In genomic region chr10:7954627-7954988, GRCm38 (mm10) we compare ENCODE assay signal across 8 mouse cellular contexts. TPM values are rescaled to one million over a fixed set of nuclear protein-coding genes. Genes with fewer than 3 reads are reported as not detected.
DNase-seq lines count a peak whose midpoint lies in the region; ATAC-seq and TF ChIP-seq lines count a peak whose summit lies in the region.

No protein-coding gene starts in this region.

- H3K4me1 ChIP-seq in heart, embryonic 13.5 days, result peaks cover 56% of the 10 kb centered on the region
- H3K4me1 ChIP-seq in ES-E14 (ENCODE audit: control insufficient read depth in 2 of 2, insufficient read depth in 2 of 2, low read length in 2 of 2, poor library complexity in 1 of 2), result peaks cover 0 to 2% of the 10 kb centered on the region in 2 experiments; a peak in 1 of 4 replicates
- H3K4me1 ChIP-seq in embryonic facial prominence, embryonic 15.5 days, result peaks cover 17% of the 10 kb centered on the region
- peaks cover 12% of the 10 kb centered on the region for H3K4me1 ChIP-seq in limb, embryonic 14.5 days (ENCODE audit: control insufficient read depth, insufficient read depth, low read length)
- H3K4me1 ChIP-seq in stomach, embryonic 15.5 days, result peaks cover 8% of the 10 kb centered on the region; the same call in 1 of the 2 replicates

- H3K27me3 ChIP-seq in heart, embryonic 13.5 days (replicated peaks), result no peaks in the 10 kb centered on the region
- no peaks in the 10 kb centered on the region for H3K27me3 ChIP-seq in embryonic facial prominence, embryonic 15.5 days
- no peaks in the 10 kb centered on the region for H3K27me3 ChIP-seq in limb, embryonic 14.5 days (ENCODE audit: control insufficient read depth, insufficient read depth, low read length)
- H3K27me3 ChIP-seq in stomach, embryonic 15.5 days (replicated peaks), result no peaks in the 10 kb centered on the region

- H3K9me3 ChIP-seq in heart, embryonic 13.5 days, result no peaks in the 10 kb centered on the region
- H3K9me3 ChIP-seq in ES-E14 (ENCODE audit: control insufficient read depth, insufficient read depth, low read depth, low read length), result no peaks in the 10 kb centered on the region
- H3K9me3 ChIP-seq in embryonic facial prominence, embryonic 15.5 days (replicated peaks), result no peaks in the 10 kb centered on the region
- no peaks in the 10 kb centered on the region for H3K9me3 ChIP-seq in limb, embryonic 14.5 days (ENCODE audit: control insufficient read depth, low read length)
- no peaks in the 10 kb centered on the region for H3K9me3 ChIP-seq in stomach, embryonic 15.5 days

- ATAC-seq in heart, embryonic 13.5 days (ENCODE audit: extremely low read depth, insufficient number of reproducible peaks, low FRiP score, low TSS enrichment), result no peak
- ATAC-seq in embryonic facial prominence, embryonic 15.5 days (ENCODE audit: insufficient number of reproducible peaks, low FRiP score, low TSS enrichment, low read depth), result no peak
- ATAC-seq in limb, embryonic 14.5 days (ENCODE audit: low FRiP score, low read depth), result no peak
- ATAC-seq in stomach, embryonic 15.5 days (ENCODE audit: insufficient read depth, low FRiP score, low read depth), result no peak

- H3K4me2 ChIP-seq in heart, embryonic 13.5 days, result peak overlapping the region; percentile 74
- peak overlapping the region; percentile 54 for H3K4me2 ChIP-seq in embryonic facial prominence, embryonic 15.5 days (replicated peaks)
- peak overlapping the region; percentile 82 for H3K4me2 ChIP-seq in limb, embryonic 14.5 days (replicated peaks; ENCODE audit: low read depth, low read length, severe bottlenecking)
- H3K4me2 ChIP-seq in stomach, embryonic 15.5 days, result peak overlapping the region; percentile 80

- 3% methylated on average over 5 of the region's 5 CpGs for WGBS in heart, embryonic 13.5 days
- 3% methylated on average over 5 of the region's 5 CpGs for WGBS in embryonic facial prominence, embryonic 15.5 days
- 5% methylated on average over 5 of the region's 5 CpGs for WGBS in limb, embryonic 14.5 days
- 2% methylated on average over 5 of the region's 5 CpGs for WGBS in stomach, embryonic 15.5 days

- no peak for TF ChIP-seq POLR2A in limb, embryonic 14.5 days (IDR thresholded peaks at IDR 0.05; ENCODE audit: borderline replicate concordance, extremely low read depth, insufficient read depth, insufficient read length)

- in situ Hi-C loops in ES-E14 (cut with MboI; ENCODE audit: low sequenced_read_pairs in 2 of 2, unreplicated experiment in 2 of 2), result no loop called here

- peak overlapping the region; percentile 100 for H3K9ac ChIP-seq in heart, embryonic 13.5 days
- no peak overlapping the region; the same call in 1 of the 2 replicates for H3K9ac ChIP-seq in ES-E14 (ENCODE audit: insufficient read depth, low read depth, low read length, poor library complexity, severe bottlenecking)
- peak overlapping the region; percentile 93 for H3K9ac ChIP-seq in embryonic facial prominence, embryonic 15.5 days
- peak overlapping the region; percentile 99 for H3K9ac ChIP-seq in limb, embryonic 14.5 days (ENCODE audit: low read depth, low read length, severe bottlenecking)
- H3K9ac ChIP-seq in stomach, embryonic 15.5 days, result peak overlapping the region; percentile 95; the same call in 1 of the 2 replicates

- intact Hi-C loops in heart, postnatal 36 days (cut with DNase I), result loop anchor here (2.0 kb wide), 1 partner anchor 44 kb away; no protein-coding TSS in a partner anchor

- DNase-seq in heart, postnatal 36 days, result no peak
- DNase-seq in ES-E14 (ENCODE audit: low read depth, low spot score), result peak; percentile 4
- no peak for DNase-seq in limb, embryonic 14.5 days (ENCODE audit: low spot score)
- DNase-seq in left cerebral cortex, adult 18-20 months (ENCODE audit: low spot score in 2 of 2), result no peak
- DNase-seq in cerebellum, adult 8-10 months, result no peak

- H3K36me3 ChIP-seq in heart, embryonic 13.5 days, result peaks cover 5% of the 10 kb centered on the region
- no peaks in the 10 kb centered on the region for H3K36me3 ChIP-seq in ES-E14 (ENCODE audit: control insufficient read depth, insufficient read depth, low read length, poor library complexity, severe bottlenecking)
- H3K36me3 ChIP-seq in embryonic facial prominence, embryonic 15.5 days, result no peaks in the 10 kb centered on the region
- no peaks in the 10 kb centered on the region for H3K36me3 ChIP-seq in limb, embryonic 14.5 days (ENCODE audit: control insufficient read depth, insufficient read depth, low read length)
- H3K36me3 ChIP-seq in stomach, embryonic 15.5 days, result no peaks in the 10 kb centered on the region

- H3K4me3 ChIP-seq in heart, embryonic 13.5 days, result peak overlapping the region; percentile 95
- H3K4me3 ChIP-seq in ES-E14 (ENCODE audit: insufficient read depth in 1 of 2, low read depth in 1 of 2, low read length in 2 of 2, poor library complexity in 1 of 2, severe bottlenecking in 1 of 2), result peak overlapping the region; percentile 83 to 100; a peak in 3 of 4 replicates
- H3K4me3 ChIP-seq in embryonic facial prominence, embryonic 15.5 days (replicated peaks), result peak overlapping the region; percentile 89
- peak overlapping the region; percentile 93 for H3K4me3 ChIP-seq in limb, embryonic 14.5 days (replicated peaks; ENCODE audit: low read length)
- H3K4me3 ChIP-seq in stomach, embryonic 15.5 days (replicated peaks), result peak overlapping the region; percentile 93

- H3K27ac ChIP-seq in heart, embryonic 13.5 days (replicated peaks), result peak overlapping the region; percentile 99
- no peak overlapping the region; the same call in 1 of the 2 replicates for H3K27ac ChIP-seq in ES-E14 (ENCODE audit: insufficient read depth, low read depth, low read length, poor library complexity, severe bottlenecking)
- peak overlapping the region; percentile 97 for H3K27ac ChIP-seq in embryonic facial prominence, embryonic 15.5 days (replicated peaks)
- peak overlapping the region; percentile 99 for H3K27ac ChIP-seq in limb, embryonic 14.5 days (replicated peaks; ENCODE audit: low read depth, low read length)
- peak overlapping the region; percentile 99 for H3K27ac ChIP-seq in stomach, embryonic 15.5 days

TF ChIP-seq in ES-E14, 5 proteins besides CTCF, POLR2A, EP300 and RAD21:
- TF ChIP-seq ZNF384 (IDR thresholded peaks at IDR 0.05; ENCODE audit: low read depth, low read length), result no peak
- no peak for TF ChIP-seq MAFK (IDR thresholded peaks at IDR 0.05; ENCODE audit: insufficient read depth, low read depth, low read length)
- TF ChIP-seq CHD2 (IDR thresholded peaks at IDR 0.05; ENCODE audit: low read depth, low read length), result no peak
- no peak for TF ChIP-seq ZC3H11A (IDR thresholded peaks at IDR 0.05; ENCODE audit: borderline replicate concordance, low read depth, low read length)
- no peak for TF ChIP-seq HCFC1 (IDR thresholded peaks at IDR 0.05; ENCODE audit: borderline replicate concordance, insufficient read depth, low read length)

RNA-seq across cellular contexts. Expression of gene Tab2, which starts 1.4 kb away (rescaled TPM):
- 17.1 and 17.2 TPM in 2 replicates for polyA plus RNA-seq in heart, embryonic 13.5 days (2015; fragmentation: Nextera tagmentation; extraction: Ambion mirVana)
- total RNA-seq in heart, postnatal 36 days (2021), result 10 to 100 TPM; 43.3 to 45.7 TPM
- total RNA-seq in ES-E14 (2012; rRNA removed), result 47.0 and 48.4 TPM in 2 replicates
- 20.7 and 23.2 TPM in 2 replicates for polyA plus RNA-seq in embryonic facial prominence, embryonic 15.5 days (2015; fragmentation: Nextera tagmentation; extraction: Ambion mirVana)
- 75.3 and 94.7 TPM in 2 replicates for polyA plus RNA-seq in limb, embryonic 14.5 days (2012; rRNA removed)
- polyA plus RNA-seq in limb, embryonic 14.5 days (2014; fragmentation: Nextera tagmentation; extraction: Ambion mirVana), result 36.2 and 39.4 TPM in 2 replicates
- 17.1 and 18.8 TPM in 2 replicates for polyA plus RNA-seq in stomach, embryonic 15.5 days (2015; fragmentation: Nextera tagmentation; extraction: Ambion mirVana)
- 10 to 100 TPM; 56.8 to 58.1 TPM for total RNA-seq in left cerebral cortex, adult 18-20 months (2021)
